Mouse (Mus musculus) cerebellum, adult 11 months (tissue): ENCODE measurements around the gene Acin1.

Experiments used
- DNase-seq: peaks from one replicate; pipeline ENCODE4 v3.0.0; 2022

The Acin1 gene

GRCm38 (mm10) chr14:54696752-54697151, 10.0 kb upstream of the Acin1 start:
- DNase-seq, result no peak

GRCm38 (mm10) chr14:54695042-54695441, 8.3 kb upstream of the Acin1 start:
- no peak for DNase-seq

- DNase-seq, result no peak
Observed at GRCm38 (mm10) chr14:54687251-54687650, 520 bp upstream of the Acin1 start.

- DNase-seq, result no peak
Observed at GRCm38 (mm10) chr14:54686063-54686521, 639 bp downstream of the Acin1 start, which contains the start of gene 1700123O20Rik. TSS of gene 1700123O20Rik (plus strand) at chr14:54686216.

GRCm38 (mm10) chr14:54685471-54685870, 1.3 kb downstream of the Acin1 start:
- no peak for DNase-seq

- DNase-seq, result no peak
Observed at GRCm38 (mm10) chr14:54682396-54682795, 4.3 kb downstream of the Acin1 start.

GRCm38 (mm10) chr14:54678657-54679304, 8.0 kb downstream of the Acin1 start:
- DNase-seq, result no peak

- no peak for DNase-seq
Observed at GRCm38 (mm10) chr14:54676290-54676689, 10.4 kb downstream of the Acin1 start.

- DNase-seq, result no peak
Observed at GRCm38 (mm10) chr14:54674317-54674716, 12.4 kb downstream of the Acin1 start.

GRCm38 (mm10) chr14:54669381-54669780, 17.4 kb downstream of the Acin1 start:
- no peak for DNase-seq

- DNase-seq, result no peak
Observed at GRCm38 (mm10) chr14:54664477-54665222, 22.1 kb downstream of the Acin1 start.

GRCm38 (mm10) chr14:54660009-54660408, 26.7 kb downstream of the Acin1 start:
- DNase-seq, result no peak

GRCm38 (mm10) chr14:54653496-54653895, 33.2 kb downstream of the Acin1 start:
- DNase-seq, result peak; percentile 79

GRCm38 (mm10) chr14:54652787-54653186, 33.9 kb downstream of the Acin1 start:
- no peak for DNase-seq

GRCm38 (mm10) chr14:54651556-54651955, 35.2 kb downstream of the Acin1 start:
- DNase-seq, result no peak

GRCm38 (mm10) chr14:54650621-54651454, 35.9 kb downstream of the Acin1 start:
- peak; percentile 77 for DNase-seq

- no peak for DNase-seq
Observed at GRCm38 (mm10) chr14:54647900-54648299, 38.8 kb downstream of the Acin1 start.

GRCm38 (mm10) chr14:54646898-54647636, 39.7 kb downstream of the Acin1 start:
- DNase-seq, result no peak

- no peak for DNase-seq
Observed at GRCm38 (mm10) chr14:54646455-54646854, 40.3 kb downstream of the Acin1 start.

GRCm38 (mm10) chr14:54644294-54644693, 42.4 kb downstream of the Acin1 start:
- no peak for DNase-seq

- DNase-seq, result no peak
Observed at GRCm38 (mm10) chr14:54643011-54643410, 43.7 kb downstream of the Acin1 start.

GRCm38 (mm10) chr14:54642224-54642944, 44.3 kb downstream of the Acin1 start:
- no peak for DNase-seq
